Mouse (Mus musculus): ENCODE measurements around the gene Faf2.
A peak's percentile ranks its signal among the peaks of the same experiment; 100 is the strongest.
"Not testable (repeated sequence)": the region's sequence is repeated elsewhere in the genome, so short reads cannot be mapped to it uniquely, and the experiment has no call there.

Faf2 gene

GRCm38 (mm10) chr13:54605426-54605825 lies 16.2 kb upstream of the Faf2 start:
- DNase-seq (ENCODE audit: extremely low read depth, low read depth, low spot score): no peak

- DNase-seq (ENCODE audit: extremely low read depth, low read depth, low spot score): no peak
Observed at GRCm38 (mm10) chr13:54607204-54607603, 14.4 kb upstream of the Faf2 start.

DNA sequence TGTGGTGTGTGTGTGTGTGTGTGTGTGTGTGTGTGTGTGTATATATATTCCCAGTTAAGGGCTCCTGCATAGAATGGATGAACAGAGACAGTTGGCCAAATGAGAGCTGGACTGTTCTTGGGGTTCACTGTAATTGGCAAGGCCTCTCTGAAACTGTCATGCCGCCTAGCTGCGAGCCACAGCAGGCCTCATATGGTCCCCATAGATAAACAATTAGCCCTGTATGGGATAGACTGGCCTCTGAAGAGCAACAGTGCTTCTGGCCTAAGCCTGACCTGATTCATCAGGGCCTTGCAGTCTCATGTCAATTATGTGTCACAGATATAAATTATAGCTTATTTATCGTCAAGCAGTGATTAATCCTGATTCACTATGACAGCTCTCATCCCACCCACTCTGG lies 13.6 kb upstream of the Faf2 start:
- no peak for DNase-seq (ENCODE audit: extremely low read depth, low read depth, low spot score)

DNA sequence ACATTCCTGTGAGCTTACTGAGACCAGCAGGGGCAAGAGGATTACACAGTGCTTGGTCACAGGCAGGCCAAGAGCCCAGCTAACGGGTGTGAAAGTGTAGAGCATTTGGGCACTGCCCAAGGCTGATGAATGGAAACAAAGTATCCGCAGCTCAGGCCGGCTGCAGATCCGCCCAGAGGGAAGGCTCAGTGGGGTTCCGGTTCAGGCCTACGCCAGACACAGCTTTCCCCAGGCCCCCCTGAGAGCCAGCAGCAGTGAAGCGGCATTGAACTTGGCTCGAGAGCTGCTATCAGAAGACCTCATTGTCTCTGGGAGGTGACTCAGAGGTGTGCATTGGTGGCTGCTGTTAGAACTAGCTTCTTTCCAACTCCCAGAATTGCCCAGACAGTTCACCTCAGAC lies 12.9 kb upstream of the Faf2 start:
- no peak for DNase-seq (ENCODE audit: extremely low read depth, low read depth, low spot score)

- no peak for DNase-seq (ENCODE audit: extremely low read depth, low read depth, low spot score)
Observed at GRCm38 (mm10) chr13:54609301-54609700, 12.3 kb upstream of the Faf2 start.

DNA sequence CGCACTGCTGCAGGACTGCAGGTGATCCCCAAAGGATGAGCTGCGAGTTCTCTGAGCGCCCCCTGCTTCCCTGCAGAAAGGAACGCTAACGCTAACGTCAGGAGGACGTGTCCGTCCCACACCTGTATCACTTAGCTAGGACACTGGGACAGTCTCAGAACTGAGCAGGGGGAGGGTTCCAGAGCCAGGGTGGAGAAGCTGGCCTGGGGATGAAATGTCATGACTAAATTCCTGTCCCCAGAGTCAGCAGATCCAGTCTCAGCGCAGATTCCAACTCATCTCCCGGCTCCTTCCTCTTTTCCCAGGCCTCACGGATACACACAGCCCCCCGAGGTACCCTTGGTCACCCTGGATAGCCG lies 11.0 kb upstream of the Faf2 start:
- DNase-seq (ENCODE audit: extremely low read depth, low read depth, low spot score): no peak

DNA sequence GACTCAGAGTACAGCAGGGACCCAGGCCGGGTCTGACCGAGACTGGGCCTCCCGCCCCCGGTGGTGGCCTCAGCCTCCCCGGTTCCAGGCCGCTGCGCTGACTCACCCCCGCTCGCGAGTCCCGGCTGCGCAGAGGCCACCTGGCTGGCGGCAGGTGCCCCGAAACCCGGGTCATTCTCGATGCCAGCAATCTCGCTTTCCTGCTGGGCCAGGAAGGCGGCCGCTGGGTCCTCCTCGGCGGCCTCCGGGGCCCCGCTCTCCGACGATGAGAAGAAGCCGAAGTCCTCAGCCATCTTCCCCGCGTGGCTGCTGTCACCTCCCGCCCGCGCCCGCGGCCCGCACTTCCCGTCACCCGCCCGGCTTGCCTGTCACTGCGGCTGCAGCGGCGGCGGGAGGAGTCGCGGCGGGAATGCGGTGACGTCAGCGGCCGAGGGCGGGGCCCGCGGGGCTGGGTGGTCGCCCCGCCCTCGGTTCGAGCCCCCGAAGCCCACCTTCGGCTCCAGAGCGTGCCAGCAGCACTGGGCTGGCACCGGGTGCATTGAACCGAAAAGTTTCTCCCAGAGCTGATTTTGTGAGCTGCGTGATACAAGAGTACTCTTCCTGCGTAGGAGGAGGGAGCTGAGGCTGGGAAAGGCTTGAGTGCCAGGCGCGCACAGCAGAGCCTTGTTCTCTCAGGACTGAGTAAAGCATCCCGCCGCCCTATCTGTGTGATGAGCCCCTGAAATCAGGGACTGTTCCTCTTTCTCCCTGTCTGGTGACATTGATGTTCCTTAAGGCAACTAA lies 10.4 kb upstream of the Faf2 start, which contains the start of gene Cltb:
Gene Cltb, minus strand, starts transcription at position 373 of the 783 bp plus-strand sequence.
- DNase-seq (ENCODE audit: extremely low read depth, low read depth, low spot score): no peak

GRCm38 (mm10) chr13:54613141-54613540 lies 8.4 kb upstream of the Faf2 start:
- not testable (repeated sequence) for DNase-seq (ENCODE audit: extremely low read depth, low read depth, low spot score)

GRCm38 (mm10) chr13:54616307-54616706 lies 5.3 kb upstream of the Faf2 start:
- no peak for DNase-seq (ENCODE audit: extremely low read depth, low read depth, low spot score)

DNA sequence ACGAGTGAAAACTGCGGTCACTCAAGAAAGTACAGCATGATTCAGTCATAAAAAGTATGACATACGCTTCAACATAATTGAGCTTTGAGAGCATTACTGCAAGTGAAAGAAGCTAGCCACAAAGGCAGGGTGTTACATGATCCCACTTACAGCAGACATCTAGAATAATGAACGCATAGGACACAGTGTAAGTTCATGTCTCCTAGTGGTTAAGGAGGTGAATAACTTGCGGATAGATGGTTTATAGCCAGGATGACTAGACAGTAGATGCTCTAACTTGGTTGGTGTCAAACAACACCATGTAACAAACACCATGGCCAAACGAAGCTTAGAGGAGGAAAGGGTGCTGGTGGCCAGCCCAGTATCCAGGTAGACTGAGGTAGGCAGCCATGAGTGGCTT lies 4.6 kb upstream of the Faf2 start:
- no peak for DNase-seq (ENCODE audit: extremely low read depth, low read depth, low spot score)

- no peak for DNase-seq (ENCODE audit: extremely low read depth, low read depth, low spot score)
Observed at GRCm38 (mm10) chr13:54621960-54622521, 457 bp downstream of the Faf2 start.

DNA sequence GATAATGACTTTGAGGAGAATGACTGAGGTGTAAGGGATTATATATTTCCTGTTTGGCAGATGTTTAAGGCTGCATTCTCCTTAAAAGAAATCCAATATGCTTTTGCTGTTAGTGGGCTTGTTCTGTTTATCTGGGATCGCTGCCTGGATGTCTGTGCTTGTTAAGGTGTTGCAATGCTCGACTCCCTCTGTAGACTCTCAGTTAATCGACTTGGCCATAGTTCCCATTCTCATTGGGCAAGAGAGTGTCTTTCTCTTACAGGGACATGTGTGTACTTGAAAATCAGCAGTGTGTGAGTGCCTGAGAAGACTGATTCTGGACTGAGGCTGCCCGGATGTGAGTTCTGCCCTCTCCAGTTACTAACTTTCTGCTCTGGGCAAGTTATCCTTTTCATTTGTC lies 7.5 kb downstream of the Faf2 start:
- DNase-seq (ENCODE audit: extremely low read depth, low read depth, low spot score): peak; percentile 100

GRCm38 (mm10) chr13:54632731-54633277 lies 11.2 kb downstream of the Faf2 start:
- no peak for DNase-seq (ENCODE audit: extremely low read depth, low read depth, low spot score)

- peak; percentile 88 for DNase-seq (ENCODE audit: extremely low read depth, low read depth, low spot score)
Observed at GRCm38 (mm10) chr13:54635011-54635410, 13.4 kb downstream of the Faf2 start.

GRCm38 (mm10) chr13:54650461-54650860 lies 28.9 kb downstream of the Faf2 start:
- DNase-seq (ENCODE audit: extremely low read depth, low read depth, low spot score): no peak

- DNase-seq (ENCODE audit: extremely low read depth, low read depth, low spot score): no peak
Observed at GRCm38 (mm10) chr13:54660877-54661276, 39.3 kb downstream of the Faf2 start.

DNA sequence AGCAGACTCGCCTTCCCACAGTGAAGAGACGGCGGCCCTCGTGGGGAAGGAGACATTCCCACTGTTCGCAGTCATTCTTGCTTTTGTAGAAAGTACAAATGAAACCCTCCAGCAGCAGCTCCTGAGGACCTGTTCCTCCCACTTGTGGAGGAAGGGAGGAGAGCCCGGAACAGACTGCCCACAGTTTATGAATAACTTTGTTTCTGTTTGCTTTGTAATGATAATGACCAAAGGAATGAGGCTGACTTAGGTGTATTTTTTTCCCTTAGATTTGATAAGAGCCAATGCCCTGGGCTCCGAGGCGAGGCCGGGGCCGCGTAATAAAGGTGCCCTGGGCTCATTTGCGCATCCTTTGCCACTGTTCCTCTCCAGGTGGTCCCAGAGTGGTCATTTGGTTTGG lies 39.8 kb downstream of the Faf2 start:
- DNase-seq (ENCODE audit: extremely low read depth, low read depth, low spot score): no peak

DNA sequence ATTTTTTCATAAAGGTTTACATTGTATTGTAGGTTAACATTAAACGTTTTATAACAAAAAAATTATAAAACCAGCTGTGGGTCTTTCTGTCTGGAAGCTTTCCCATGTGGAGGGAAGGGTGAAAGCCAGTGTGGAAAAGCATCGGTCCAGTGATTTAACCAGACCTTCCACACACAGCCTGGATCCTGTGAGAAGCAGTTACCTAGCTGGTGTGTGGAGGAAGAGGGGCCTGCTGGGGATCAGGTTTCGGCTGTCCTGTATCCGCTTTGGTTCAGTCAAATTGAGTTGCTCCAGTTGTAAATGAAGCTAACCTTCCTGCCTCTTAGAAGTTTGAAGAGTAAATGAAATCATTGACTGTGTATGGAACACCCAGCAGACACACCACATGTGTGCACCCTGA lies 42.4 kb downstream of the Faf2 start:
- DNase-seq (ENCODE audit: extremely low read depth, low read depth, low spot score): no peak

DNA sequence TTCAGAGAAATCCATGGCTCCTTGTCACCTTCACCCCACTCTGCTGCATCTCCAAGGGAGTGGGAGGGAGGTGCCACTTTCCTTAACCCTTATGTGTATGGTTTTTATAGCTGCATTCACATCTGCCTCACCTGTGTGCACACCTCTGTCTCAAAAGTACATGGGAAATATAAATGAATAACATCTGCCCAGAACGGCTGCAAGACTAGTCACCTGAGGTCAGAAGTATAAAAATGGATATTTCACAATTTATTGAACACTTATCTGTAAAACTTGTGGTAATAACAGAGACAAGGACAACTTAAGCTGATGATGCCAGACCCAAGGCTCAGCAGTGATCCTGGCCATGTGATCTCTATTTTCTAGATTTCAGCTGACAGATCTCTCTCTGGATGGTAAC lies 42.9 kb downstream of the Faf2 start:
- DNase-seq (ENCODE audit: extremely low read depth, low read depth, low spot score): no peak

DNA sequence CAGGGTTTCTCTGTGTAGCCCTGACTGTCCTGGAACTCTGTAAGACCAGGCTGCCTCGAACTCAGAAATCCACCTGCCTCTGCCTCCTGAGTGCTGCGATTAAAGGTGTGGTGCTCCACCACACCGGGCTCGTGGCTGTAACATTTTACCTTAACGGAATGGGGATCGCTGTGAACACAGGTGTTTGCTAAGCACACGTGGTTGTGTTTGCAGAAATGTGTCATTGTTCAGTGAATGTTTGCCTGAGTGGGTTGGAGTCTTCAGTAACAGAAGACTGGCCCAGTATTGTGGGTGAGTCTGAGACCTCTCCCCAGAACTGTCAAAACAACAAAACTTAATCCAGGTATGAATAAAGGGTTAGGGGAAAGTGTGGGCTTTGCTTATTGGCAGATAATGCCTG lies 43.5 kb downstream of the Faf2 start:
- DNase-seq (ENCODE audit: extremely low read depth, low read depth, low spot score): no peak

DNA sequence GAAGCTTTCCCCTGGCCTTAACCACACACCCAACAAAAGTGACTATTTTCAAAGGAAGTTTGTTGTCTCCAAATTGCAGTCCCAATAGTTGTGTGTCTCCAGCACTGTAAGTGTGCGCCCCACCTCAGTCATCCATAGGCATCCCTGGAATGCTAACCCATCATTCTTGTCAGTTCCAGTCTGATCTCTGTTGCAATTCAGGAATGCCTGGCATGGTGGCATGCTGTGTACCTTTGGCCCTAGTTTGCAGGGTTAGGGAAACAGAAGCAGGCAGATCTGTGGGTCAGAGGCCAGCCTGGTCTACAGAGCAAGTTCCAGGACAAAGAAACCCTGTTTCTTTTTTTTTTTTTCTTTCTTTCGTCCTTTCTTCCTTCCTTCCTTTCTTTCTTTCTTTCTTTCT lies 48.9 kb downstream of the Faf2 start:
- no peak for DNase-seq (ENCODE audit: extremely low read depth, low read depth, low spot score)

DNA sequence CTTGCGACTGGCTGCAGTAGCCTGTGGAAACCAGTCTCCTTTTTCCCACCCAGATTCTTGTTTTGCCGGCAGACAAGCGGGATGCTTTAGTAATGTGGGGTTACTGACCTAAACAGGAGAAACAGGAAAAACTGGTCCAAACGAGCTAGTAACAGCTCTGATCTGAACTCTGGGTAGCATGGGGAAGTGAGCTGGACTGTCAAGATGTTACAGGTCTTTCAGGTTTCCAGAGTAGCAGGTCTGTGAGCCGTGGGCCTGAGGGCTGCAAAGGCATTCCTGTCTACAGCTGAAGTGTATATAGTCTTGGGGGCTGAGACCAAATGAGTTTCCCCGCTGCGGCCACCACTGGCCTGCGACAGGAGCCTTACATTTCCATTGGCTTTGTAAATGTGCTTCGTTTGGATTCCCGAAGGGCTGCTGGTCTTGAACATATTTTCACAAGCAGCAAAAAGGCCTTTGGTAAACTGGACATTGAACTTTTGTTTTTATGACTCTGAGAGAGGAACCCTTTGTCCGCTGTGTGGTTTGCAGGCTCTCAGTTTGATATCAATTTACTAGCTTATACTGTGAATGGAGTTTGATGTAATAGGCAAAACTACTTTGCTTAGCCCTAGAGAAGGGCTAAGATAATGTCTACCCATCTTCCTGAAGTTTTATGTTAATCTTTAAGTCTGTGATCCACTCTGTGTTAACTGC lies 54.5 kb downstream of the Faf2 start:
- DNase-seq (ENCODE audit: extremely low read depth, low read depth, low spot score): peak; percentile 65

Data from fat pad, adult 2 months (tissue).